Mouse (Mus musculus) heart, adult 10 weeks (tissue): ENCODE data around the gene Pax8. TPM values are rescaled to one million over a fixed set of nuclear protein-coding genes. Genes with fewer than 3 reads are reported as not detected.

Source experiments
- polyA plus RNA-seq: library from polyadenylated mRNA; stranded (reverse); fragments of 350-450 nt; fragmentation: Illumina TruSeq; extraction: RNeasy Lipid Tissue Mini Kit (QIAGEN cat#74804); gene quantifications from one replicate; pipeline ENCODE4 v1.2.3, GENCODE M21; 2014; ENCODE audit warnings: low read depth, low replicate concordance

Gene Pax8
- not detected for polyA plus RNA-seq

DNA sequence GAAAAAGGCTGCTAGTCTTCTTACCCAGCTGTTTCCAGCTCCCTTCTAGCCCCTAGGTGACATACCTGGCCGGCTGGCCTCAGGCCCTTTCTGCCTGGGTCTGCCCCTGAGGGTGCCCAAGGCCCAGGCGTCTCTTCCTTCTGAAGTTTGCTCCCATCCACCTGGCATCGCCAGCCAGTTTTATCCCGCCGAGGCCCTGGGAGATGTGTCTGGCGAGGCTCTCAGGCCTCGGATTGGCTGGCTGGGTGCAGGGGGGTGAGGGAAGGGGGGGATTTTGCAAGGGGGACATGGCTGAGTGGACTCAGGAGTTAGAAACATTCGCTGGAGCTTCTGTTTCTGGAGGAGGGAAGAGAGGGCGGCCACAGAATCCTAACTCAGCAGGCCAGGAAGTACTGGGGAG lies at the start of gene Pax8:
TSS of gene Pax8 (minus strand) at position 180 of the 400 bp plus-strand sequence.

Other genes starting within 250 kb of the Pax8 start
- gene Il1f5, start 198.6 kb downstream of the Pax8 start, polyA plus RNA-seq: not detected
- not detected for gene Il1f10, start 184.4 kb downstream of the Pax8 start, polyA plus RNA-seq
- 0.29 TPM for gene Il1rn, start 138.7 kb downstream of the Pax8 start, polyA plus RNA-seq
- 0.52 TPM for gene Psd4, start 108.0 kb downstream of the Pax8 start, polyA plus RNA-seq